Mouse (Mus musculus) heart, postnatal 0 days (tissue): ENCODE measurements around the gene Hsph1. TPM values are rescaled to one million over a fixed set of nuclear protein-coding genes. Genes with fewer than 3 reads are reported as not detected.
A peak's percentile ranks its signal among the peaks of the same experiment; 100 is the strongest.

Source experiments
- ATAC-seq: fragments of 200-750 bp; cut with Nextera tagmentation; 2 replicates; pipeline ENCODE4 v1.8.0; 2017; ENCODE audit warnings: low read depth, moderate number of reproducible peaks, moderate library complexity; ENCODE audit not compliant: insufficient read depth
- DNase-seq: peaks from one replicate; pipeline ENCODE4 v3.0.0-alpha.2; 2016; ENCODE audit warnings: low spot score
- H3K27ac ChIP-seq: fragments of 300-500 bp; sonication (generic); 2 replicates; pipeline ENCODE4 v1.5.1; 2014; ENCODE audit warnings: low read depth, mild to moderate bottlenecking
- H3K27me3 ChIP-seq: fragments of 300-500 bp; sonication (generic); 2 replicates; pipeline ENCODE4 v1.6.1; 2014; ENCODE audit warnings: low read length, mixed read lengths; ENCODE audit not compliant: control insufficient read depth, insufficient read depth
- H3K36me3 ChIP-seq: fragments of 300-500 bp; sonication (generic); replicated peaks from 2 replicates; pipeline ENCODE4 v1.6.1; 2014; ENCODE audit warnings: low read length, mixed read lengths; ENCODE audit not compliant: control insufficient read depth, insufficient read depth
- H3K4me1 ChIP-seq: fragments of 300-500 bp; sonication (generic); 2 replicates; pipeline ENCODE4 v1.6.1; 2014; ENCODE audit warnings: antibody characterized with exemption; ENCODE audit not compliant: control insufficient read depth, insufficient read depth
- H3K4me2 ChIP-seq: fragments of 300-500 bp; sonication (generic); 2 replicates; pipeline ENCODE4 v1.6.1; 2014; ENCODE audit warnings: low read depth, mild to moderate bottlenecking, low read length, moderate library complexity
- H3K4me3 ChIP-seq: fragments of 300-500 bp; sonication (generic); 2 replicates; pipeline ENCODE4 v1.5.1; 2014; ENCODE audit warnings: low read depth, low read length
- H3K9ac ChIP-seq: fragments of 300-500 bp; sonication (generic); replicated peaks from 2 replicates; pipeline ENCODE4 v1.6.1; 2014; ENCODE audit warnings: low read depth, low read length, mixed read lengths
- H3K9me3 ChIP-seq: fragments of 300-500 bp; sonication (generic); replicated peaks from 2 replicates; pipeline ENCODE4 v1.6.1; 2016; ENCODE audit warnings: low read length; ENCODE audit not compliant: control insufficient read depth
- CTCF ChIP-seq: IDR thresholded peaks from 2 replicates; pipeline ENCODE4 v1.5.1; 2016; ENCODE audit warnings: antibody characterized with exemption, control low read depth, low read depth
- EP300 ChIP-seq: IDR thresholded peaks from 2 replicates; pipeline ENCODE4 v1.6.1; 2016; ENCODE audit warnings: antibody characterized with exemption, low read depth
- WGBS: fragments of 180-500 bp; shearing (Covaris S2); extraction: QIAGEN DNeasy Blood & Tissue Kit; methylation state at CpG from one replicate; pipeline ENCODE4 v1.1.7; 2014; 5-methylcytosine and 5-hydroxymethylcytosine counted together
- polyA plus RNA-seq: library from polyadenylated mRNA; unstranded; fragments of >200 nt; fragmentation: Nextera tagmentation; extraction: Ambion mirVana; gene quantifications from 2 replicates; pipeline ENCODE4 v1.2.1, GENCODE M21; 2015
- total RNA-seq: library from RNA; depleted of rRNA; stranded (reverse); fragments of >200 nt; gene quantifications from 2 replicates; pipeline ENCODE4 v1.2.3, GENCODE M21; 2014; ENCODE audit warnings: low replicate concordance

The Hsph1 gene
- total and polyA plus RNA-seq, 2 experiments from 2014 or later: 4.7 to 9.7 TPM

DNA sequence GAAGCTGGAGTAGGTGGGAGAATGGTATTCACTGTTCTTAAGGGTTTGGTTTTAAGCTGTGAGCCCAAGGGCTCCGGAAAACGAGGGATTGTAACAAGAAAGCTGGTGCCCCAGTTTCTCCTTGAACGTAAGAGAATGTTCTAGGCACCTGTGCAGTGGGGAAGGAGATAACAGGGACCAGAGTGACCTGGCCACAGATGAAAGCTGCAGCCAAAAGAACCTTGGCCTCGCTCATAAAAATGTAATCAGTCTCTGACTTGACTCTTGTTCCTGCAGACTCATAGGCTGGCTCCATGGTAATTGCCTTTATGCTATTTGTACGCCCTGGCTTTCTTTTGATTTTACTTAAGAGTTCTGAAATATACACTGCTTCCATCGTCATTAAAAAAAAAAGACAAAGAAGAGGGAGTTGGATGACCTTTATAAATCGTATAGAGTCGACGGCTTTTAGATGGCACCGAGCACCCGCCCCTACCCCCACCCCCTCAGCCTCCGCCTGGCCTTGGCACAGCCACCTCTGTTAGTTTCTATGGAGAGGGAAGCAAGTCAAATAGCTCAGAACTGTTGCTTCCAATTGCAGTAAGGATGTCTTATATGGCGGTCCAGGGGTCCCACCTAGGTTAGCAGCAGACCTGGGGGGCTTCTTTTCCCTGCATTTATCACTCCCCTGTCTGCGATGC lies 13.5 kb upstream of the Hsph1 start:
- Histone ChIP-seq H3K27me3 (no peaks in the 10 kb centered on the region), H3K36me3 (no peaks in the 10 kb centered on the region), H3K4me2 (no peak overlapping the region), H3K4me3 (no peak overlapping the region), H3K4me1 (peaks cover 13% of the 10 kb centered on the region), H3K9me3 (no peaks in the 10 kb centered on the region), H3K27ac (no peak overlapping the region), H3K9ac (no peak overlapping the region)
- WGBS: 80% methylated on average over 14 of the region's 14 CpGs
- TF ChIP-seq CTCF (no peak), EP300 (no peak)
- no peak for DNase-seq
- ATAC-seq: no peak

GRCm38 (mm10) chr5:149648895-149649406 lies 12.8 kb upstream of the Hsph1 start:
- no peak for ATAC-seq
- Histone ChIP-seq H3K4me3 (no peak overlapping the region), H3K36me3 (no peaks in the 10 kb centered on the region), H3K27ac (no peak overlapping the region), H3K4me2 (no peak overlapping the region), H3K27me3 (no peaks in the 10 kb centered on the region), H3K4me1 (peaks cover 13% of the 10 kb centered on the region), H3K9me3 (no peaks in the 10 kb centered on the region), H3K9ac (no peak overlapping the region)
- TF ChIP-seq EP300 (no peak), CTCF (no peak)
- no peak for DNase-seq
- 49% methylated on average over 6 of the region's 6 CpGs for WGBS

DNA sequence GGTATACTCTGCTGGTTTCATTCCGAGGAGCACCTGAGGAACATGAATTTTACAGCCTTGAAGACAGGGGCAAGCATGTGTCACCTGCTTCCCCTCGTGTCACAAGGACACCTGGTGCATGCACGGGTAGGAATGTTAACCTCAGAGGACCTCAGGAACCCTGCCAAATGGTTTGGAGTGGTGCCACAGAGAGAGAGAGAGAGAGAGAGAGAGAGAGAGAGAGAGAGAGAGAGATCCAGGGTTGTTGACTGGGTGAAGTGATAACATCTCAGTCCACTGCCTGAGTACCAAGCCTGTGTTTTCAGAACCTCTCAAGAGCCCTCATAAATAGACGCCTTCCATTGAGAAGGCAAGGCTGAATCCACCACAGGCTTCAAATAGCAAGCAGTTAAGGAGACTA lies 12.0 kb upstream of the Hsph1 start:
- Histone ChIP-seq H3K9ac (no peak overlapping the region), H3K4me2 (no peak overlapping the region), H3K36me3 (no peaks in the 10 kb centered on the region), H3K4me3 (no peak overlapping the region), H3K27me3 (no peaks in the 10 kb centered on the region), H3K9me3 (no peaks in the 10 kb centered on the region), H3K27ac (no peak overlapping the region), H3K4me1 (peaks cover 13% of the 10 kb centered on the region)
- whole genome bisulfite sequencing: 21% methylated on average over 4 of the region's 4 CpGs
- TF ChIP-seq EP300 (0 out of 2 replicates have a peak, but pooled peaks have one; percentile 48), CTCF (no peak)
- ATAC-seq: peak; percentile 68
- DNase-seq: peak; percentile 13

- Histone ChIP-seq H3K9me3 (no peaks in the 10 kb centered on the region), H3K27me3 (no peaks in the 10 kb centered on the region), H3K4me1 (peaks cover 13% of the 10 kb centered on the region), H3K27ac (no peak overlapping the region), H3K9ac (no peak overlapping the region), H3K4me2 (no peak overlapping the region), H3K4me3 (no peak overlapping the region), H3K36me3 (no peaks in the 10 kb centered on the region)
- 67% methylated on average over 8 of the region's 8 CpGs for WGBS
- DNase-seq (peak; percentile 10), ATAC-seq (peak; percentile 53; the same call in 1 of the 2 replicates)
- TF ChIP-seq EP300 (no peak), CTCF (peak; percentile 40)
Observed at GRCm38 (mm10) chr5:149647367-149648115, 11.4 kb upstream of the Hsph1 start.

DNA sequence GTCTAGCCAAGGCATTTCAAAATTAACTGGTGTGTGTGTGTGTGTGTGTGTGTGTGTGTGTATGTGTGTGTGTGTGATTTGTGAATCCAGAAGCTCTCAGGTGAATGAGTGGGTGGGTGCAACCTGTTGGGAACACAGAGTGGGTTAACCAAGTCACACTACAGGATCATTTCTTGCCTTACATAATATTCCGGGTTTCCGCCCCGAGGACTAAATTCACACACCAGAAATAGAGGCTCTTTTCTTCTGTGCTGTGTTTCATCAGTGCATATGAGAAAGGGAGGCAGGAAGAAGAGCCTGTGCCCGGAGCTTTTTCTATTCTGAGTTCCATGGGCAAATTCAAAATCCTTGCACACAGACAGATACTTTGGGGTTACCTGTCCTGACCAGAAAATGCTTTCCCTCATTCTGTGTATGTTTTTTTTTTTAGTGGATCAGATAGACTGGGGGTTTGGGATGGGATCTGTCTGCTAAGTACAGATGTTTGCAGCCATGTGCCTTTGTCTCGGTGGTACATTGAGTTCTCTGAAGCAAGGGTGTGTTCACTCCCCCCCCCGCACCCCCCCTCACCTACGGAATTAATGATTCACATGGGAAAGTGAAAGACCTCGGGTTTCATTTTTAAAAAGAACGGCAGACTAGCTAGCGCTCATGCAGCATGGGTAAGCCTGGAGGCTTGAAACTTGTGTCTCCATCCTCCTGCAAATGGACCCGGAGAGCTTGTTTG lies 6.8 kb upstream of the Hsph1 start:
- 83% methylated on average over 11 of the region's 11 CpGs for WGBS
- 0 out of 2 replicates have a peak, but pooled peaks cover under 1% of the 10 kb centered on the region for H3K4me1 ChIP-seq
- no peaks in the 10 kb centered on the region for H3K9me3 ChIP-seq

More for the DNA sequence above, 6.8 kb upstream of the Hsph1 start:
- no peak overlapping the region for H3K4me3 ChIP-seq
- H3K9ac ChIP-seq: no peak overlapping the region
- ATAC-seq: no peak
- TF ChIP-seq CTCF (no peak), EP300 (no peak)
- no peak overlapping the region for H3K27ac ChIP-seq
- no peaks in the 10 kb centered on the region for H3K27me3 ChIP-seq
- no peaks in the 10 kb centered on the region for H3K36me3 ChIP-seq
- no peak overlapping the region for H3K4me2 ChIP-seq
- DNase-seq: no peak
